Mouse (Mus musculus): ENCODE results near the gene Ripor2. TPM values are rescaled to one million over a fixed set of nuclear protein-coding genes. Genes with fewer than 3 reads are reported as not detected.
A peak's percentile ranks its signal among the peaks of the same experiment; 100 is the strongest.
"Not testable (repeated sequence)": the region's sequence is repeated elsewhere in the genome, so short reads cannot be mapped to it uniquely, and the experiment has no call there.

Gene Ripor2
- polyA plus RNA-seq, 1 experiment from 2014 or later: 9.2 TPM

GRCm38 (mm10) chr13:24767809-24768208 lies 185.8 kb downstream of the Ripor2 start:
- not testable (repeated sequence) for H3K4me1 ChIP-seq (ENCODE audit: control insufficient read depth, insufficient read depth, low read length)

DNA sequence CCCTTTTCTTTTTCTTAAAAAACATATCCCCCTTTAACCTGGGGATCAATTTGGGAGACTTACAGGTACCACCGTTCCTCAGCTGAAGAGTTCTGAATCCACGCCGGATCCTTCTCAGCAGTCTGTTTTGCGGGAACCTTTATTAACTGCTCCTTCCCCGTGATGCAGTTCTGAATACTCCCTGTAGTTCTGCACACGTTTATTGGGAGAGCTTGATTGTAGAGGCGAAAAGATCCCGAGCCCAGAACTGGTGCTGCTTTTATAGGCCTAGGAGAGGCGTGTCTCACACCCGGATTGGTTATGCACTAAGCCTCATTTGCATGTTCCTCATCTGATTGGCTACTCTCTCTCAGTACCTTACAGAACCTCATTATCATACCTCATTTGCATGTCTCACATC lies 189.5 kb downstream of the Ripor2 start:
- H3K4me1 ChIP-seq (ENCODE audit: control insufficient read depth, insufficient read depth, low read length); H3K27ac ChIP-seq (ENCODE audit: low read depth, low read length); H3K4me3 ChIP-seq (ENCODE audit: low read depth, low read length); H3K4me2 ChIP-seq; H3K27me3 ChIP-seq (ENCODE audit: control insufficient read depth, insufficient read depth, low read length); DNase-seq (ENCODE audit: low spot score, missing footprints); H3K9me3 ChIP-seq (ENCODE audit: control insufficient read depth, low read length); ATAC-seq (ENCODE audit: low FRiP score); H3K9ac ChIP-seq (ENCODE audit: low read length); H3K36me3 ChIP-seq (ENCODE audit: control insufficient read depth, insufficient read depth, low read length): not testable (repeated sequence)
- WGBS: 94% methylated on average over 10 of the region's 10 CpGs

More at GRCm38 (mm10) chr13:24767809-24768208, 185.8 kb downstream of the Ripor2 start:
- not testable (repeated sequence) for H3K27me3 ChIP-seq (ENCODE audit: control insufficient read depth, insufficient read depth, low read length); H3K27ac ChIP-seq (ENCODE audit: low read depth, low read length); H3K9ac ChIP-seq (ENCODE audit: low read length); DNase-seq (ENCODE audit: low spot score, missing footprints); H3K36me3 ChIP-seq (ENCODE audit: control insufficient read depth, insufficient read depth, low read length); H3K9me3 ChIP-seq (ENCODE audit: control insufficient read depth, low read length); ATAC-seq (ENCODE audit: low FRiP score); H3K4me3 ChIP-seq (ENCODE audit: low read depth, low read length); H3K4me2 ChIP-seq
- 79% methylated on average over 4 of the region's 4 CpGs for WGBS

DNA sequence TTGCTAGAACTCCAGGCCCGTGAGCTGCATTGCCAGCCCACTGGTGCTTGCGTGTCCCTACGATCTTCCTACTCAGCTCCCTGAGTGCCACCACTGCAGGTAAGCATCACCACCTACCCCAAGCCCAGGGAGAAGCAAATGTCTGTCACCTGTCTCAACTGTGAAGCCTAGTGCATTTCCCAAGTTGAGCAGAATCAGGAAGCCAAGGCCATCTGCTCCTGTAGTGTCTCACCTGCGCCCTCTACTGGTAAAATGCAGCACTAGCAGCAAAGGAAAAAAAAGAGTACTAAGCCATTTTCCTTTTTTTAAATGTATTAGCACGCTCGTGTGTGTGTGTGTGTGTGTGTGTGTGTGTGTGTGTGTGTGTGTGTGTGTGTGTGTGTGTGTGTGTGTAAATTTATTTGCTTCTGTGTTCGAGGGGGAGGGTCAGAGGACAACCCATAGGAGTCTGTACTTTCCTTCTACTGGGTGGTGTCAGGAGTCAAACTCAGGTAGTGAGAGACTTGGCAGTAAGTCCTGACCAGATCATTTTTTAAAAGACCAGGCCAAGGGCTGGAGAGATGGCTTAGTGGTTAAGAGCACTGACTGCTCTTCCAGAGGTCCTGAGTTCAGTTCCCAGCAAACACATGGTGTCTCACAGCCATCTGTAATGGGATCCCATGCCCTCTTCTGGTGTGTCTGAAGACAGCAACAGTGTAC lies 194.3 kb downstream of the Ripor2 start:
- Histone ChIP-seq H3K9me3 (ENCODE audit: control insufficient read depth, low read length) (no peaks in the 10 kb centered on the region), H3K27ac (ENCODE audit: low read depth, low read length) (no peak overlapping the region), H3K4me2 (no peak overlapping the region), H3K4me3 (ENCODE audit: low read depth, low read length) (no peak overlapping the region), H3K36me3 (ENCODE audit: control insufficient read depth, insufficient read depth, low read length) (no peaks in the 10 kb centered on the region), H3K9ac (ENCODE audit: low read length) (no peak overlapping the region), H3K27me3 (ENCODE audit: control insufficient read depth, insufficient read depth, low read length) (no peaks in the 10 kb centered on the region), H3K4me1 (ENCODE audit: control insufficient read depth, insufficient read depth, low read length) (no peaks in the 10 kb centered on the region)
- 56% methylated on average over 7 of the region's 7 CpGs for WGBS
- DNase-seq (ENCODE audit: low spot score, missing footprints) (peak; percentile 94), ATAC-seq (ENCODE audit: low FRiP score) (no peak)

GRCm38 (mm10) chr13:24778026-24778425 lies 196.0 kb downstream of the Ripor2 start:
- Histone ChIP-seq H3K4me3 (ENCODE audit: low read depth, low read length) (no peak overlapping the region), H3K9me3 (ENCODE audit: control insufficient read depth, low read length) (no peaks in the 10 kb centered on the region), H3K4me1 (ENCODE audit: control insufficient read depth, insufficient read depth, low read length) (no peaks in the 10 kb centered on the region), H3K4me2 (no peak overlapping the region), H3K36me3 (ENCODE audit: control insufficient read depth, insufficient read depth, low read length) (no peaks in the 10 kb centered on the region), H3K27me3 (ENCODE audit: control insufficient read depth, insufficient read depth, low read length) (no peaks in the 10 kb centered on the region), H3K9ac (ENCODE audit: low read length) (no peak overlapping the region), H3K27ac (ENCODE audit: low read depth, low read length) (no peak overlapping the region)
- WGBS: 81% methylated on average over 2 of the region's 2 CpGs
- DNase-seq (ENCODE audit: low spot score, missing footprints) (no peak), ATAC-seq (ENCODE audit: low FRiP score) (no peak)

DNA sequence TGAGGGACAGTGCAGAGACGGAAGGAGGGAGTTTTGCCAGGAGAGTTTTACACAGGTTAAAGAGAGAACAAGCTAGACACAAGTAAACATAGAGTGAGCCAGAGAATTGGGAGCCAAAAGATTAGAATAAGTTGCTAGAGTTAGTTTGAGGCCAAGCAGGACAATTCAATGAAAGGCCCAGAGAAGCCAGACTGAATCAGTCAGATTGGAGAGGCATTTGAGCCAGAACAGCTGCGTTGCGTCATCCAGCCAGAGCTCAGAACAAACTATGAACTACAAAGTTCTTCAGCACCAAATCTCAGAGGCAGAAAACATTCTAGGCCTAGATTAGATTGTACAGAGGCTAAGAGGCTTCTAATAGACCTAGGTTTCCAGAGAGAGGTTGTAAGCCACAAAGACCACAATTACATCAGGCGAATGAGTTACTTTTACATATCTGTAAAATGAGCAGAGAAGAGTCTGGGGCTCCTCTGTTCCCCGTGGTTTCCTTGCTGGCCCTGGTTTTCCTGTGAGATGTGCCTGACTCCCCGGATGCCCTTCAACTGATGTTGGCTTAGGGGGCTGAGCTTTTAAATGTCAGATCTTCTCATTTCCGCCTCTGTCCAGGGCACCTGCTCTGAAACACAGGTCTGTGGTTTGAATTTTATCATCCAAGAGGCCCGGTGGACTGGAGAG lies 196.9 kb downstream of the Ripor2 start:
- Histone ChIP-seq H3K4me1 (ENCODE audit: control insufficient read depth, insufficient read depth, low read length) (no peaks in the 10 kb centered on the region), H3K27me3 (ENCODE audit: control insufficient read depth, insufficient read depth, low read length) (no peaks in the 10 kb centered on the region), H3K9me3 (ENCODE audit: control insufficient read depth, low read length) (no peaks in the 10 kb centered on the region), H3K4me2 (no peak overlapping the region), H3K4me3 (ENCODE audit: low read depth, low read length) (no peak overlapping the region), H3K27ac (ENCODE audit: low read depth, low read length) (no peak overlapping the region), H3K36me3 (ENCODE audit: control insufficient read depth, insufficient read depth, low read length) (no peaks in the 10 kb centered on the region), H3K9ac (ENCODE audit: low read length) (no peak overlapping the region)
- WGBS: 90% methylated on average over 8 of the region's 8 CpGs
- no peak for DNase-seq (ENCODE audit: low spot score, missing footprints)
- no peak for ATAC-seq (ENCODE audit: low FRiP score)

DNA sequence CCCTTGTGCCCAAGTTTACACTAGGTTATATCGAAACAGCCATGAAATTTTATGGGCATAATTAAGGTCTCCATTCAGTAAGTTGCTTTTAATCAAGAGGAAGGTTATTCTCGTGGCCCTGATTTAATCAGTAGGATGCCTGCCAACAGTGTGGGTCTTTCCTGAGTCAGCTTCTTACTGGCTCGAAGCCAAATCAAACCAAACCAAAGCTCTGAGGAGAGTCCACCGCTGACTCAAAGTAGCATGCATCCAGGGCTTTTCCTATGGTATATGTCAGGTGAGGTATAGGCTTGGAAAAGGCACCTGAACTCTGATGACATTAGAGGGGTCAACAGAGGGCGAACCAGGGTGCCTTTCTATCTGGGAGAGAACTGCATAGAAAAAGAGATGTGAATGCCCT lies 199.9 kb downstream of the Ripor2 start:
- ATAC-seq (ENCODE audit: low FRiP score): no peak
- H3K27ac ChIP-seq (ENCODE audit: low read depth, low read length): no peak overlapping the region
- WGBS: 86% methylated on average over 5 of the region's 5 CpGs
- no peaks in the 10 kb centered on the region for H3K9me3 ChIP-seq (ENCODE audit: control insufficient read depth, low read length)
- H3K27me3 ChIP-seq (ENCODE audit: control insufficient read depth, insufficient read depth, low read length): no peaks in the 10 kb centered on the region
- no peaks in the 10 kb centered on the region for H3K36me3 ChIP-seq (ENCODE audit: control insufficient read depth, insufficient read depth, low read length)
- DNase-seq (ENCODE audit: low spot score, missing footprints): no peak
- no peaks in the 10 kb centered on the region for H3K4me1 ChIP-seq (ENCODE audit: control insufficient read depth, insufficient read depth, low read length)
- H3K4me3 ChIP-seq (ENCODE audit: low read depth, low read length): no peak overlapping the region
- H3K4me2 ChIP-seq: no peak overlapping the region
- no peak overlapping the region for H3K9ac ChIP-seq (ENCODE audit: low read length)

Other genes with a start within 250 kb of the Ripor2 start
- 0.26 TPM in 1 of 2 replicates, not detected in the other for gene Armh2, start 159.0 kb downstream of the Ripor2 start, polyA plus RNA-seq (2014; fragmentation: Nextera tagmentation; extraction: Ambion mirVana)
- 145 and 152 TPM in 2 replicates for gene Gmnn, start 179.7 kb downstream of the Ripor2 start, polyA plus RNA-seq (2014; fragmentation: Nextera tagmentation; extraction: Ambion mirVana)
- 25.0 and 26.1 TPM in 2 replicates for gene BC005537, start 219.5 kb downstream of the Ripor2 start, polyA plus RNA-seq (2014; fragmentation: Nextera tagmentation; extraction: Ambion mirVana)
- 53.5 and 58.8 TPM in 2 replicates for gene Acot13, start 249.4 kb downstream of the Ripor2 start, polyA plus RNA-seq (2014; fragmentation: Nextera tagmentation; extraction: Ambion mirVana)
- 79.6 and 80.9 TPM in 2 replicates for gene Tdp2, start 249.5 kb downstream of the Ripor2 start, polyA plus RNA-seq (2014; fragmentation: Nextera tagmentation; extraction: Ambion mirVana)